Mouse (Mus musculus) neural tube, embryonic 10.5 days (tissue): ENCODE measurements around the gene Kpna1.
"Not testable (repeated sequence)": the region's sequence is repeated elsewhere in the genome, so short reads cannot be mapped to it uniquely, and the experiment has no call there.

Experiments used
- DNase-seq: peaks from one replicate; pipeline ENCODE4 v3.0.0-alpha.2; 2017; ENCODE audit warnings: low spot score; ENCODE audit errors: extremely low spot score

The Kpna1 gene

DNA sequence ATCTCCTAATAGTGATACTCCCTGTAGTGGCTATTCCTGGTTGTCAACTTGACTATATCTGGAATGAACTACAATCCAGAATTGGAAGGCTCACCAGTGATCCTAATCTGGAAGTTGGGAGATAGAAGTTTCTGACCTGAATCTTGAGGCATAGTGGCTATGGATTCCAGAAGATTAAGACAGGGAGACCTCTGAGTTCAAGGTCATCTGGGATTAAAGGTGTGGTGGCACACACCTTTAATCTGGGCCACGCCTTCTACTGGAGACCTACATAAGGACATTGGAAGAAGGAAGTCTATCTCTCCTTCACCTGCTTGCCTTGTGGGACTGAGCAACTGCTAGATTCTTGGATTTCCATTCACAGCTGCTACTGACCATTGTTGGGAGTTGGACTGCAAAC lies at the start of gene Kpna1:
Gene Kpna1 (plus strand): TSS at position 301 of the 400 bp plus-strand sequence.
- DNase-seq: not testable (repeated sequence)

DNA sequence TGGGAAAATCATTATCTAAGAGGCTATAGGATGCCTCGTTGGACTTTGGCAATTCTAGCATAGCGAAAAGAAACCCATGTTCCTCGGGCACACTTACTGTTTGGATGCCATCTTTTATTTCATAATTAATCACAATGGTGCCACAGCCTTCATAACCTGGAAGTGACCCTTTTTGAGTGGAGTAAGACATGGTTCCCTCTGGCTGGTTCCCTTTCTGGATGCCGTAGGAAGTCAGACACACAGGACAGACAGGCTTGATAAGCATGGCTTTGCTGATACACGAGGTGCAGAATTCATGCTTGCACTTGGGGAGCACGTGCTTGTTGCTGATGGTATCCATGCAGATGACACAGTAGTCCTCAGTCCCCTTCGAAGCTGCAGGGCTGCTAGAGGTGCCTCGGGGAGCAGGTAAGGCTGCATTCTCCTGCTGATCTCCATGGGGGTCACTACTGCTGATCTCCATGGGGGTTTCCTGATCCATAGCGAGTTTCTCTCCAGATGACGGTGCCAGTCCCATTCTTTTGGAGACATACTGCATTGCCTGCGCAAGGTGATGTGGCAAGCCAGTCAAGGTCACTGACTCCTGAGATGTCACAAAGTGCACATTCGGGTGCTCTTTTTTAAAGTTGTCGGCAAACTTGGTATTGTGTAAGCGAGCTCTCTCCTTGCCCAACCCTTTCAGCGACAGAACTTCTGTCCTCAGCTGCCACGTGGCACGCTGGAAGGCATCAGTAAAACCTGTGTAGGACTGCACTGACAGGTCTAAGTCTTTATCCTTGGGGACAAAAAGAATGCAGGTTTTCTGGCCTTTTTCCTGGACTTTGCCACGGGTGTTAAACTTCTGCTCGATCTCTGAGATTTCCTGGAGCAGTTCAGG lies 46.1 kb upstream of the Kpna1 start:
- DNase-seq: no peak

DNA sequence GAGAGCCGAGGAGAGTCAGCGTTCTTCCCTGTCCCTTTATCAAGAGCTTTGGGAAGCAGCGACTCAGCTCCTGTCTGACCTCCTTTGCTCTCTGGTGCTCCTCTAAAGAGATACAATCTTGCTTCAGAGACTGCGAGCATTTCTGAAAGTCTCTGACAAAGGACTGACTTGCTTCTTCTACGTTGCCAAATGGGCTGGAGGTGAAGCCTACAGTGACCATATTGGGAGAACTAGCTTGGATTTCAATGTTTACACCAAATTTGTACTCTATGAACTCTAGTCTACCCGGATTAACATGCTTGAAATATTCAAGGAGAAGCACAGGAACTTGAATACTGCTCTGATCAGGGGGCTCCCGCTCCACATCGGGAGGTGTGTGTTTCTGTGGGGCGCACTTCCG lies 45.4 kb upstream of the Kpna1 start:
- no peak for DNase-seq

DNA sequence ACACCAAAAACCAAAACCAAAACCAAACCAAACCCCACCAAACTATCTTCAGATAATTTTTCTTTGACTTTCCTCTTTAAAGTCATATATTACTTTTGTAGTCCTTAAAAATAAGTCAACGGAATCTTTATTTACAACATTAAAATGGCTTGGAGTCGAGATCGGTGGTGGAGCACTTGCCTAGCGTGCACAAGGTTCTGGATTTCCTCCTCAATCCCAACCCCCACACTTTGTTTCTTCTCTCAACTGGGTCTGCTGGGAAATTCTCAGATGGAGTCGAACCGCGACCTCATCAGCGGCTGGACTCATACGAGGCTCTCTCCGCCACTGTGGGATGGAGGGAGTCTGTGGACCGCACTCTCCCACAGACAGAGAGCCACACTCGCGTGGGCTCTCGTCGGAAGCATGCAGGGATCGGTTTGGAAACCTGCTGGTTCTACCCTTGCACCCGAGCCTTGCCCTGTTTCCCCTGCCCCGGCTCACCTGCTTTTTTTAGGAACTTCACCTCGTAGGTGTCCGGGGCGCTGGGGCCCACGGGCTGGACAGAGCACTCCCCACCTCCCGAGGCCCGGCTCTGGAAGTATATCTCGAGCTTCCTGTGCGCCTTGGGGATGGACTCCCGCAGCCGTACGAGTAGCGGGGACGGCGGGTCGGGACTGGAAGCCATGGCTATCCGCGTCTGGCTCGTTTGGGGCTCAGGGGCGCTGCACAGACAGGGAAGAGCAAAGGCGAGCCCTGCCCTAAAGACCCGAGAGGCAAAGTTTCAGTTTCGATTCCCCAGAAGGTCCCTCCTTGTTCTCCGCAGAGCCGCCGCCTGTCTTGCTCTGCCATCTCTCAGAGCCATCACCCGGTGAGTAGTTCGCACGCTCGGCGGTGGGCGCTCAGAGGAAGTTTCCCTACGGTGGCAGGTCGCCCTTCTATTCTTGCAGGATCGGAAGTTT lies 40.1 kb upstream of the Kpna1 start, which contains the start of the genes Parp9 and Dtx3l:
Gene Parp9 (plus strand): TSS at position 260 of the 941 bp plus-strand sequence.
Gene Dtx3l (minus strand): TSS at position 941 of the 941 bp plus-strand sequence.
- DNase-seq: peak; percentile 69

DNA sequence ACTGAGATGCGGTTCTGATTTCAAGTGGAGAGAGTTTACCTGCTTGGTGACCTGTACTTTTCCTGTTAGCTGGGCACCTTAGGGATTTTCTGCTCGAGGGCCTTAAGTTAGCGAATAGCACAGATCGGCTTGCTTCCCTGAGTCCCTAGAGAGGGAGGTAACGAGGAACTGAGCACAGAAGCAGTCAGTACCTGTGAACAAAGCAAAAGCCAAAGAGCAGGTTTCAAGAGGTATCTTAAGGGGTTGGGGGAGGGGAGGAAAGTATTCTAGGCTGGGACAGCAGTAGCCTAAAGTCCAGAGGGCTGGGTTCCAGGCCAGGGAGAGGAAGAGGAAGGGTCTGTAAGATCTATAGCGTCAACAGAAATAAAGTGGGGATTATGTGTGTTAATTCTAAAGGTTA lies 39.3 kb upstream of the Kpna1 start:
- no peak for DNase-seq

DNA sequence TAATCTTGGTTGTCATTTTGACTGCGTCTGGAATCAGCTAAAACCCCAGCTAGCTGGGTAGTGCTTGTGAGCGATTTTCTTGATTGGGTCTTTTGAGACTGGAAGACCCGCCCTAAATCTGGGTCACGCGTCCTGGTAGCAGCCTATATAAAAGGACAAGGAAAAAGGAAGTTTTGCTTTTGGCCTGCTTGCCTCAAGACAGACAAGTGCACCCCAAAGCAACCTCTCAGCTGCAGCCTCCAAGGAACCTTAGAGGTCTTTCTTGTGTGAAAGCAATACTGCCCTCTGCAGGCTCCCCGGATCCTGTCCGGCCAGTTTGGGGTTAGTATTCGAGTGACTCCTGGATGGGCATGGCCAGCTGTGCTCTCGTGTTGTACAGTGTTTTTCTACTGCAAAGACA lies 38.9 kb upstream of the Kpna1 start:
- DNase-seq: peak; percentile 58

DNA sequence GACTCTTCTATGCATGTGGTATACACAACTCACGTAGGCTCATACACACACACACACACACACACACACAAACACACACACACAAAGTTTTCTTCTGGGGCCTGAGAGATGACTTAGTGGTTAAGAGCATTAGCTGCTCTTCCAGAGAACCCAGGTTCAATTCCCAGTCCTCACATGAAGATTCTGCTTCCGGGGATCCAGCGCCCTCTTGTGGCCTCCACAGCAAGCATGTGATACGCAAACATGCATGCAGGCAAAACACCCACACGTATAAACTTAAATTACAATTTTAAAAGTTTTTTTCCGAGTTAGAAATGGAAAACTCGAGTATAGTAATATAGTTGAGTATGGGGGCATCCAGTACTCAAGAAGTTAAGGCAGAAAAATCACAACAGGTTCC lies 37.2 kb upstream of the Kpna1 start:
- no peak for DNase-seq

DNA sequence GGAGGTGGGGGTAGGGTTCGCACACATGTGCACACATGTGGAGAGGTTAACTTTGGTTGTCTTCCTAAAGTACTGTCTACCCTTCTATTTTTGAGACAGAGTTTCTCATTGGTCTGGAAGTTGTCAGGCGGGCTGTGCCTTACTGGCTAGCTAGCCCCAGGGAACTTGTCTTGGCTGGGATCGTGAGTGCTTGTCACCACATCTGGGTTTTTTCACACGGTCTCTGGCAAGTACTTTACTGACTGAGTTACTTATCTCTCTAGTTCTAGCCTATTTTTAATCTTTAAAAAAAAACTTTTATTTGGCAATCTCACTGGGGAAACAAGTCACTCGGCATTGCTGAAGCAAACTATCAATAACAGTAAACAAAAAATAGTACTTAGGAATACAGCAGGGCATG lies 29.3 kb upstream of the Kpna1 start:
- no peak for DNase-seq

DNA sequence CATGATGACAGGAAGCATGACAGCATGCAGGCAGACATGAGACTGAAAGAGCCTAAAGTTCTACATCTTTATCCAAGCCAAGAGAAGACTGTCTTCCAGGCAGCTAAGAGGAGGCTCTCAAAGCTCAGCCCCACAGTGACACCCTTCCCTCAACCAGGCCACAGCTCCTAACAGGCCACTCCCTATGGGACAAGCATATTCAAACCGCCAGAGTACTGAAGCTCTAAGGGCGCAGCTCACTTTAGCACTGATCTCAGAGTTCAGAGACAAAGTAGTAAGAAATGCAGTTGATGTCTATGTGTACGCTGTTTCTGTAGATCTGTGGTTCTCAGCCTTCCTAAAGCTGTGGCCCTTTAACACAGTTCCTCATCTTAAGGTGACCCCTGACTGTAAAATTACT lies 27.3 kb upstream of the Kpna1 start:
- no peak for DNase-seq

DNA sequence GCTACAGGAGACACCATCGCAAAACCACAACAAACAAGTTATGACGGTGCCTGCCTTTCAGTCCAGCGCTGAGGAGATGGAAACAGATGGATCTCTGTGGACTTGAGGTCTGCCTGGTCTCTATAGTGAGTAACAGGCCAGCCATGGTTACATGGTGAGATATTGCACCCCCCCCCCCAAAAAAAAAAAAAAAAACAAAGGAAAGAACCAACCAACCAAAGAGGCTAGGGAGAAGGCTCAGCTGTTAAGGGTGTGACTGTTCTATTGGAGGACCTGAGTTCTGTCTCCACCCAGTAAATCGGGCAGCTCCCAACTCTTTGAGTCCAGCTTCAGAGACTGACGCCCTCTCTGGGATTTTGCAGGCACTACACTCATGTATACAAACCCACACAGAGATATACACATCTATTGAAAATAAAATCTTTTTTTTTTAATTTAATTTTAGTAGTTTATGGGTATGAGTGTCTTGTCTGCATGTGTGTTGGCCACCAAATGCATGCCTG lies 25.9 kb upstream of the Kpna1 start:
- DNase-seq: no peak

DNA sequence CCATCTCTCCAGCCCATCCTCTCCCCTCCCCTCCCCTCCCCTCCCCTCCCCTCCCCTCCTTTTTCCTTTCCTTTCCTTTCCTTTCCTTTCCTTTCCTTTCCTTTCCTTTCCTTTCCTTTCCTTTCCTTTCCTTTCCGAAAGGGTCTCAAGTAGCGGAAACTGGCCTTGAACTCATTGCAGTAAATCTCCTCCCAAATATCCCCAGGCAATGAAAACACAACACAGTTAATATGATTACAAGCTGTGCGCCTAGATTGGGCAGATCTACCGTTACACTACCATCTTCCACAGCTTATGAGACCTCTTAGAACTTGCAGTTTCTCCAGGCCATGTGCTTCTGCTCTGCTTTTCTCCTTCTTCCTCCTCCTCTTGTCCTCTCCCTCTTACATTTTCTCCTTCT lies 12.6 kb upstream of the Kpna1 start:
- not testable (repeated sequence) for DNase-seq

DNA sequence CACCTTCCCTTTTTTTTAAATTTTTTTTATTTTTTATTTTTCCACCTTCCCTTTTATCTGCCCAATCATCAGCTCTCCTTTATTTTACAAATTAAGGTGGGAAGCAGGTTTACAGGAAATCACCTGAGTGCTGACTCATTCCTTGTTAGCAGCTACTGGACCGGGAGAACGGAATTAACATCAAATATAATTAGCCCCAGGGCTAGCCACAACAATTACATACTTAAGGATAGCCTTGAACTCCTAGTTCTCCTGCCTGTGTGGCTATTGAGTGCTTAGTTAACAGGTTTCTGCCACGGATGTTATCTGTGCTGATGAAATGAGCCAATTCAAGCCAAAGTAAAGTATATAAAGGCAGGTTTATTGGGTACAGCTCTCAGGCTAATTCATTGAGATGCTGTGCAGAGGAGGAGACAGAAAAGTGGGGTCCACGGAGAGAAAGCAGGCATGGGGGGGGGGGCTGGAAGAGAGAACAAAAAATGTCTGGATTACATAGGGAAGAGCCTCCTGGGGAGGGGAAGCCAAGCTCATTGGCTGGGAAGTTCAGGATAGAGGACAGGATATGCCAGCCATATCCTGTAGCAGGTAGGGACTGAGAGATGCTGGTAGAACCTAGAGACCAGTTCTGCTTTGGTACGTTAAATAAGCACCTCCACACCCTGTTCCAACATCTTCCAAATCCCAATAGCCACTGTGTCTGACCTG lies 12.0 kb upstream of the Kpna1 start:
- no peak for DNase-seq

DNA sequence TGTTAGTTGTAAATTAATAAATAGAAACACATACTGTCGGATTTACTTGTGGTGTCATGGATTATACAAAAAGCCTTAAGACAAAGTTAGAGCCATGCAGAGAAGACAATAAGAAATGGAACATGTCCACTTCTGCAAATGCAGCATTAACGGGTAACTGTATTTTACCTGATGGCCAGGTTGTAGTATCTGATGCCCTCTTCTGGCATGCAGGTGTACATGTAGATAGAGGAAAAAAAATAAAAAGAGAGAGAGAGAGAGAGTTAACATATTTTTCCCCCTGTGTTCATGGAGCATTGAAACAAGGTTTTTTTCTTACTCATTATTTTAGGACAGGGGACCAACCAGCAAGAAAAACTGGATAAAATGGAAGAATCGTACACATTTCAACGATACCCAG lies 11.2 kb upstream of the Kpna1 start:
- DNase-seq: no peak

DNA sequence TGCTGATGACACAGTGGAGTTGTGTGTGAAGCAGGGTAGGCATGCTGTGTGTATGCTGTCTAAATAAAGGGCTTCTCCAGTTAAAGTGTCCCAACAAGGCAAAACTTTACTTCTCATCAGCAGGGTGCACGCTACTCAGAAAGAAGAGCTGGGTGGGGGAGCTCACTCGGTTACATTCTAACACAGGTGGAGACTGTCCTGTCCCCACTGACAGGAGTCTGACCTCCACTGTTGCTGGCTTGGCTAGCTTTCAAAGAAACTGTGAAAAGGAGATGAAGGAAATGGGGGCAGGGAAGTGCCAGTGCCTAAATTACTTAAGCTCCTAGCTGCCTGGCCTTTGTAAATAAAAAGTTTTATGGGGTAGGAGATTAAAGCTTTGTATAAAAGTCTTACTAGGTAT lies 10.4 kb upstream of the Kpna1 start:
- DNase-seq: no peak

DNA sequence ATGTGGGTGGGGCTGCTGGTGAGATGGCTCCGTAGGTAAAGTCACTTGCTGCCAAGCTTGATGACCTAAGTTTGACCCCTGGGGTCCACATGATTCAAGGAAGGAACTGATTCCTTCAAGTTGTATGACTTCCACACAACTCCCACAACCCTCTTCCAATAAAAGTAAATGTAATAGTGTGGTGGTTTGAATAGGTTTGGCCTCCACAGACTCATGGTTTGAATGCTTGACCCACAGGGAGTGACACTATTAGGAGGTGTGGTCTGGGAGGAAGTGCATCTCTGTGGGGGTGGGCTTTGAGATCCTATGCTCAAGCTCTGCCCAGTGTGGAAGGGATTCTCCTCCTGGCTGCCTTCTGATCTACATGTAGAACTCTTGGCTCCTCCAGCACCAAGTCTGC lies 4.5 kb upstream of the Kpna1 start:
- DNase-seq: no peak

DNA sequence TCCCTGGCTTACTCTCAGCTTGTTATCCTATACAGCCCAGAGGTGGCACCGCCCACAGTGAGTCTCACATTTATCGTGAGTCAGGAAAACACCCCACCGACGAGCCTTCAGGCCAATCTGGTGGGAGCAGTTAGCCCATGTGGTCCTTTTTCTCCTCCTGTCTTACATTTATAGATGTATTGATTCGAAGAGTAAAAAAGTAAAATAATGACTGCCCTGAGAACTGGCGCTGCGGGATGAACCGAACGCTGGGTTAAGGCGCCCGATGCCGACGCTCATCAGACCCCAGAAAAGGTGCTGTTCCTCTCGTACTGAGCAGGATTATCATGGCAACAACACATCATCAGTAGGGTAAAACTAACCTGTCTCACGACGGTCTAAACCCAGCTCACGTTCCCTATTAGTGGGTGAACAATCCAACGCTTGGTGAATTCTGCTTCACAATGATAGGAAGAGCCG lies 2.8 kb downstream of the Kpna1 start:
- DNase-seq: peak; percentile 100

DNA sequence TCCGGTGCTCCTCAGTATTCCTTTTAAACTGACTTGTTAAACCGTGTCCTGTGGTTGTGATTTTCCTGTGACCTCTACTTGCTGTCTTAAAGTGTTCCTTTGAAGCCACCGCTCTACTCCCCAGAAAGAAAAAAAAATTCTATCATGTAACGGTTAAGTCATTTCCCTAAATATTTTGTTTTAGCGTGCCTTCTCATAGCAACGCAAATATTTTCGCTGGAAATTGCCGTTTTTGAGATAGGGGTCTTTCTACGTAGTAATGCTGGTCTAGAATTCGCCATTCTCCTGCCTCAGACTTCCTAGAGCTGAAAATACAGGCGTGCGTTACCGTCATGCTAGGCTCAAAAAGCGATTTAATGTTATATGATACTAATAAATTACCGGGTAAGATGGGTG lies 4.0 kb downstream of the Kpna1 start:
- DNase-seq: peak; percentile 20

DNA sequence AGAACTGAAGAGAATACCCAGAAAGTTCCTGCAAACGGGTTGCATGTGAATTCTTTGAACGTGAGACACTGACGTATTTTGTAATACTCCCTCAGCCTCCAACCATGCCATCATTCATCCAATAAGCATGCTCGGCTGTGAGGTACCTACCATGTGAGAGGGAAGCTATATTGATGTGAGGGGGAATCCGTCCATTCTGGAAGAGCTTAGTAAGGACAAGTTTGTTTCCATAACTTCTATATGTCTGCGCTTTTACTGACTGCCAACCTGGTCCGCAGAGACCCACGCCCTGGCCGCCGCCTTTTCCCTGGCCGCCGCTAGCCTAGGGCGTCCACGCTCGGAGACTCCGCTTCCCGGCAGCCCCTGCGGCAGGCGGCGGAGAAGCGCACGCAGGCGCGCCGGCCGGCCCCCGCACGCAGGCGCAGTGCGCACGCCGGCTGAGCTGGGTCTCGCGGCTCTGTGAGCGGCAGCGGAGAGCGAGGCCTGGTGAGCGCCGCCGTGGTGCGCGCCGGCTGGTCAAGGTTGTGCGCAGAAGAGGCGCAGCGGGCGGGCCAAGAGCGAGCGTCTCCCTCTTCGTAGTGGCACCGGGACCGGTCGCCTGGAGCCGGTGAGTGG lies 4.5 kb downstream of the Kpna1 start:
- DNase-seq: peak; percentile 93

DNA sequence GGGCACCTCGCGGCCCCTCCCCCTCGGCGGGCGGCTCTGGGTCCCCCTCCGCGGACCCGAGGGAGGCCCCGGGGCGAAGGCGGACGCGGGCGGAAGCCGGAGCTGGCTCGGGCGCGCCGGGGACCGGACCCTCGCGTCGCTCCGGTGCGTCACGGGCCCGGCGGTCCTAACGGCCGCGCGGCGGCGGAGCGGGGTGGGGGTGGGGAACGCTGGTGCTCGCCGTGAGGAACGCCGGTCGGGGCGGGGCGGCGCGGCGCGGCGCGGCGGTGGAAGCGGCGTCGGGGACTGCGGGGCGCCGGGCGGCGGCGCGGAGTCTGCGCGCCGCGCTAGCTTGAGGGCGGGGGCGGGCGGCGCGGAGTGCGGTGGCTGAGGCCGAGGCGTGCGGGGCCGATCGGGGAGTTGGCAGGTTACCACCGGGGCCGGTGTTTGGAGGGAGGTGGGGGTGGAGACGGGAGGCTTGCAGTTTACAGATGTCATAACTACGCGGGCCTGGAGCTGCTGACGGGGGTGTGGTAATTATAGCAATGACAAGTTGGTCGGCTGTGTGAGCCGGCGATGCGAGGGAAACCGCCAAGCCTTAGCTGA lies 5.1 kb downstream of the Kpna1 start:
- no peak for DNase-seq

DNA sequence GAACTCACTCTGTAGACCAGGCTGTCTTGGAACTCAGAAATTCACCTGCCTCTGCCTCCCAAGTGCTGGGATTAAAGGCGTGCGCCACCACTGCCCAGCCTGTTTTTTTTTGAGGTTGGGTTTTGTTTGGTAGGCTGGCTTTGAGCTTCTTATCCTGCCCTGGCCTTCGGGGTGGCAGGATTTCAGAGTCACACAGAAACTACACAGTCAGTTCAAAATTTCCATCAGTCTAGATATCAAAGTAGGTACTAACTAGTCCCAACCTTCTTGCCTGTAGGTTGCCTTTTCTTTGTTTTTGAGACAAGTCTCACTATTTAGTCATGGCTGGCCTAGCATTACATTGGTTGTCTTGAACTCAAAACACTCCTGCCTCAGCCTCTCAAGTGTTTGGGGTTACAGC lies 5.9 kb downstream of the Kpna1 start:
- DNase-seq: no peak
